In genomic region chr14:121189840-121190239, GRCm38 (mm10) we compare ENCODE assay signal across 7 mouse cellular contexts.
DNase-seq lines count a peak whose midpoint lies in the region; ATAC-seq and TF ChIP-seq lines count a peak whose summit lies in the region.
"Not testable (repeated sequence)": the region's sequence is repeated elsewhere in the genome, so short reads cannot be mapped to it uniquely, and the experiment has no call there.

No protein-coding gene starts in this region.

- peak overlapping the region; percentile 44; the same call in 1 of the 2 replicates for H3K27ac ChIP-seq in heart, embryonic 12.5 days (ENCODE audit: poor library complexity, severe bottlenecking)
- H3K27ac ChIP-seq in intestine, postnatal 0 days (ENCODE audit: low read depth, low read length); liver, embryonic 14.5 days; midbrain, postnatal 0 days (ENCODE audit: low read depth, low read length): not testable (repeated sequence)
- peak overlapping the region; percentile 83 for H3K27ac ChIP-seq in stomach, postnatal 0 days (replicated peaks)

- not testable (repeated sequence) for ATAC-seq in heart, embryonic 12.5 days (ENCODE audit: insufficient number of reproducible peaks, low FRiP score); intestine, postnatal 0 days; liver, embryonic 14.5 days (ENCODE audit: insufficient read depth); midbrain, postnatal 0 days (ENCODE audit: low FRiP score); stomach, postnatal 0 days (ENCODE audit: low FRiP score, low TSS enrichment)

- 87% methylated on average over 10 of the region's 10 CpGs for WGBS in heart, embryonic 12.5 days
- WGBS in intestine, postnatal 0 days = 89% methylated on average over 10 of the region's 10 CpGs
- 75% methylated on average over 10 of the region's 10 CpGs for WGBS in liver, embryonic 14.5 days (ENCODE audit: insufficient replicate concordance)
- 93% methylated on average over 10 of the region's 10 CpGs for WGBS in midbrain, postnatal 0 days
- 91% methylated on average over 10 of the region's 10 CpGs for WGBS in stomach, postnatal 0 days

- not testable (repeated sequence) for H3K27me3 ChIP-seq in E14TG2a.4 (ENCODE audit: insufficient read depth, low read length); heart, embryonic 12.5 days (replicated peaks); intestine, postnatal 0 days (replicated peaks; ENCODE audit: control insufficient read depth, insufficient read depth, low read length); liver, embryonic 14.5 days (ENCODE audit: control insufficient read depth, insufficient read depth, low read length); midbrain, postnatal 0 days (ENCODE audit: insufficient read depth, low read length); stomach, postnatal 0 days (ENCODE audit: control insufficient read depth, insufficient read depth, low read length)

- TF ChIP-seq CTCF in E14TG2a.4 (conservative IDR thresholded peaks at IDR 0.05; ENCODE audit: low read length) = peak; percentile 51
- peak; percentile 65 for TF ChIP-seq CTCF in intestine, postnatal 0 days (IDR thresholded peaks at IDR 0.05; ENCODE audit: low read depth)
- TF ChIP-seq CTCF in liver, embryonic 14.5 days (IDR thresholded peaks at IDR 0.05; ENCODE audit: low read depth) = peak; percentile 55
- TF ChIP-seq CTCF in midbrain, postnatal 0 days (IDR thresholded peaks at IDR 0.05) = peak; percentile 42
- TF ChIP-seq CTCF in stomach, postnatal 0 days (IDR thresholded peaks at IDR 0.05; ENCODE audit: low read depth) = peak; percentile 60

- H3K4me2 ChIP-seq in heart, embryonic 12.5 days; intestine, postnatal 0 days (replicated peaks; ENCODE audit: low read depth); liver, embryonic 14.5 days (ENCODE audit: low read depth); midbrain, postnatal 0 days (ENCODE audit: low read depth, low read length, poor library complexity, severe bottlenecking); stomach, postnatal 0 days (replicated peaks; ENCODE audit: low read depth): not testable (repeated sequence)

- DNase-seq in ZHBTc4 (ENCODE audit: low read depth, low spot score) = peak; percentile 83
- not testable (repeated sequence) for DNase-seq in liver, embryonic 14.5 days (ENCODE audit: low read depth in 3 of 3, low spot score in 3 of 3); midbrain, postnatal 0 days (ENCODE audit: low spot score)
- peak; percentile 47 for DNase-seq in stomach, postnatal 0 days (ENCODE audit: low spot score)

- TF ChIP-seq EP300 in liver, embryonic 14.5 days (IDR thresholded peaks at IDR 0.05; ENCODE audit: low read depth); stomach, postnatal 0 days (optimal IDR thresholded peaks at IDR 0.05): not testable (repeated sequence)

- not testable (repeated sequence) for H3K9me3 ChIP-seq in E14TG2a.4 (ENCODE audit: low read length); heart, embryonic 12.5 days (replicated peaks); intestine, postnatal 0 days (ENCODE audit: control insufficient read depth); liver, embryonic 14.5 days (ENCODE audit: control insufficient read depth, low read length); midbrain, postnatal 0 days (ENCODE audit: low read length); stomach, postnatal 0 days (ENCODE audit: control insufficient read depth, low read length)

- not testable (repeated sequence) for H3K36me3 ChIP-seq in E14TG2a.4 (ENCODE audit: insufficient read depth, low read length); intestine, postnatal 0 days (ENCODE audit: control insufficient read depth, insufficient read depth); liver, embryonic 14.5 days (replicated peaks; ENCODE audit: control insufficient read depth, insufficient read depth, low read depth); midbrain, postnatal 0 days (ENCODE audit: insufficient read depth, low read length); stomach, postnatal 0 days (ENCODE audit: control insufficient read depth, insufficient read depth, low read length)
- peaks cover 13% of the 10 kb centered on the region for H3K36me3 ChIP-seq in heart, embryonic 12.5 days

- H3K4me1 ChIP-seq in E14TG2a.4 (replicated peaks; ENCODE audit: low read depth, low read length); intestine, postnatal 0 days (replicated peaks; ENCODE audit: control insufficient read depth, insufficient read depth, low read length); liver, embryonic 14.5 days (replicated peaks; ENCODE audit: control insufficient read depth in 2 of 2, insufficient read depth in 2 of 2, low read length in 1 of 2); midbrain, postnatal 0 days (ENCODE audit: insufficient read depth, low read length); stomach, postnatal 0 days (replicated peaks; ENCODE audit: control insufficient read depth, insufficient read depth): not testable (repeated sequence)
- H3K4me1 ChIP-seq in heart, embryonic 12.5 days (replicated peaks) = peaks cover 30% of the 10 kb centered on the region

- not testable (repeated sequence) for H3K4me3 ChIP-seq in E14TG2a.4 (replicated peaks; ENCODE audit: low read length); heart, embryonic 12.5 days; intestine, postnatal 0 days (ENCODE audit: low read depth, low read length); liver, embryonic 14.5 days (ENCODE audit: insufficient read depth in 1 of 2, low read depth in 2 of 2, low read length in 2 of 2); midbrain, postnatal 0 days (ENCODE audit: low read depth, low read length); stomach, postnatal 0 days (ENCODE audit: low read depth, low read length)

- H3K9ac ChIP-seq in heart, embryonic 12.5 days; intestine, postnatal 0 days (ENCODE audit: low read depth, low read length); liver, embryonic 14.5 days (replicated peaks); midbrain, postnatal 0 days (replicated peaks; ENCODE audit: low read length, poor library complexity, severe bottlenecking); stomach, postnatal 0 days (ENCODE audit: low read length): not testable (repeated sequence)
